Mouse (Mus musculus): ENCODE data around the gene Gm19426.

DNA sequence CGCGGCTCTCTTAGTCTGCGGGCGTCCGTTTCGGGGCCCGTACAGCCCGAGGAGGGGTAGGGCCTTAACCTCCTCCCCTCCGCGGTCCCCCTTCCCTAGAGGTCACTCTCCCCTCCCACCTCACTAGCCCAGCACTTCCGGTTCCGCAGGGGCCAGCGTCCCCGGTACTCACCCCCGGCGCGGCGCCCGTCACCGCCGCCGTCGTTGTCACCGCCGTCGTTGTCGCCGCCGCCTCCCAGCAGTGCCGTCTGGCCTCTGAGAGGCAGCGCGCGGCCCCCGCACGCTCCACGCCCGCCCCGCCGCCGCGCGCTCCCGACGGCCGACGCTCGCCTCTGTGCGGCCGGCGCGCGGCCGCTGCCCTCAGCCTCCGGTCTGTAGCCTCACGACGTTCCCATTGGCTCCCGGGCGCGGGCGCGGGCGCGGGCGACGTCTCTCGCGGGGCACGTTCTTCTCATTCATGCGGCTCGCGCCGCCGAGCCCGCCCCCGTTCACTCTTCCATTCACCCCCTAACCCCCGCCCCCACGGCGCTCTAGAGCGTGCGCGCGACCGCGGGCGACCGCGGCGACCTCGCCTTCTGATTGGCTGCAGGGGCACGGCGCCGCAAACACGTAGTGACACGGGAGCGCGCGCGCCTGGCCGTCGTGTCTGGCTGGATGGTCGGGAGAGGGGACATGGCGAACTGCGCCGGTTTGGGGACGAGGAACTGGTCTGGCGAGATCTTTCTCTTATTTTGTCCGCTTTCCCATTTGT is 28.5 kb downstream of the Gm19426 start, which contains the start of gene Zdhhc5:
- TF ChIP-seq POLR2A (IDR thresholded peaks at IDR 0.05; ENCODE audit: insufficient read depth, low read length) (peak; percentile 58), EP300 (IDR thresholded peaks at IDR 0.05; ENCODE audit: insufficient read depth, low read depth, low read length) (no peak)
